Mouse (Mus musculus): ENCODE results near the gene Defb23.
"Not testable (repeated sequence)": the region's sequence is repeated elsewhere in the genome, so short reads cannot be mapped to it uniquely, and the experiment has no call there.

Defb23 gene

GRCm38 (mm10) chr2:152436983-152437860, 27.2 kb downstream of the Defb23 start:
- DNase-seq (ENCODE audit: low spot score in 2 of 2): peak; percentile 57 to 74

- DNase-seq (ENCODE audit: low spot score in 2 of 2): no peak
These were observed 28.0 kb downstream of the Defb23 start for GRCm38 (mm10) chr2:152436405-152436901.

- DNase-seq (ENCODE audit: low spot score in 2 of 2): not testable (repeated sequence)
These were observed 35.9 kb downstream of the Defb23 start for GRCm38 (mm10) chr2:152428481-152428880.

DNA sequence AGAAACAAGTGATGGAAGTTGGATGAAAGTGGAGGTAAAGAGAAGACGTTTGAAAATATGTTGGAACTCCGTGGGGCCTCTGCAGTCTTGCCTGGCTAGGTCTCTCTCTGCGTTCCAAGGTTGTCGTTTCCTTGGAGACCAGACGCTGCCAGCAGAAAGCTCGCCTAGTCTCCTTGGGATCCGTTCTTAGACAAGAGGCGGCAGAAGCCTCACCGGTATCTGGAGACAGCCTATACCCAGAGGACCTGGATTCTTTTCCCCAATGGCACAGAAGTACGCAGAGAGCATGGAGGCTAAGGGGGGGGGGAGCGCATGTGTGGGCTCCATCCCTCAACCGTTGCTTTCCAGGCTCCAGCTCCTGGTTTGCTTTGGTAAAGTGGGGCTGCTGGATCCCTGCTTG, 36.9 kb downstream of the Defb23 start:
- DNase-seq (ENCODE audit: low spot score in 2 of 2): no peak

- no peak for DNase-seq (ENCODE audit: low spot score in 2 of 2)
These were observed 48.6 kb downstream of the Defb23 start for GRCm38 (mm10) chr2:152415786-152416185.

DNA sequence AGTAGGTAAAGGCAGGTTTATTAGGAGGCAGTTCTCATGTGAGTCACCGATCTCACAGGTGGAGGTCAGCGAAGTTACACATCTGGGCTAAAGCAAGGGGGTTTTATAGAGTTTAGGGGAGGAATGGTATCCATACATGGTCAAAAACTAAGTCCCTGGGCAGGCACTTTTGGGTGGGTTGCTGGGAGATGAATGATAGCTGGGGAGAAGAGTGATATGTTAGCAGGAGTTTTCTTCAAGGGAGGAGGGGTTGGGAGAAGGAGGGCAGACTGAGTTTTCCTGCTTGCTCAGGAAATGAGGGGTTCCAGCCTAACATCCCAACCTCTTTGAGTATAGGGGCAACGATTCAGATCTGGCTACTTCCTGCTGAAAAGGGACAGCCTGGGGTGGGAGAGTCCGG, 49.1 kb downstream of the Defb23 start, which contains the start of gene 6820408C15Rik:
Gene 6820408C15Rik (plus strand): TSS at position 301 of the 400 bp plus-strand sequence.
- no peak for DNase-seq (ENCODE audit: low spot score in 2 of 2)

DNA sequence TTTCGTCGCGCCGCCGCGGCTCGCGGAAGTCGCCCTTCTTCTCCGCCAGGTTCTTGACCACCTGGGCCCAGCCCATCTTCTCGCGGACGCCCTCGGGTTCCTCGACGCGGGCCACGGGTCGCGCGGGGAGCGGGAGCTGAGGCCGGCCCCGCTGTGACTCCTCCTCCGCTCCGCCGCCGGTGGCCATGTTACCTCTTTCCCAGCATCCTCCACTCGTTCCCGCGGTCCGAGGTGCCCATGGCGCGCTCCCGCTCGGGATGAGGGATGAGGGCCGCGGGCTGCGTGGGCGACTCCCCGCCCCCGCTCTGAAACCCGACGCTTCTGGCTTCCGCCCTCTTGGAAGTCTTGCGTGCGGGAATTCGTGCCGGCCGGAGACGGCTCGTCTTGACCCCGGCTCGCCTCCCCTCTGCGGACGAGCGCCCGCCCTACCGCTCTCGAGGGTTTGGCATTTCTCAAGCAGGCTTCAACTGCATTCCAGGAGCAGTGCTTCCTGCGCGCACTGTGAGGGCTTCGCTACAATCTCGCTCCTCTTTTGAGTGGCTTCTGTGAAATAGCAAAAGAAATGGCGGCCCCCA, 49.7 kb downstream of the Defb23 start, which contains the start of gene Zcchc3:
Gene Zcchc3 (minus strand): TSS at position 437 of the 575 bp plus-strand sequence.
- DNase-seq (ENCODE audit: low spot score in 2 of 2): peak; percentile 51 to 66

DNA sequence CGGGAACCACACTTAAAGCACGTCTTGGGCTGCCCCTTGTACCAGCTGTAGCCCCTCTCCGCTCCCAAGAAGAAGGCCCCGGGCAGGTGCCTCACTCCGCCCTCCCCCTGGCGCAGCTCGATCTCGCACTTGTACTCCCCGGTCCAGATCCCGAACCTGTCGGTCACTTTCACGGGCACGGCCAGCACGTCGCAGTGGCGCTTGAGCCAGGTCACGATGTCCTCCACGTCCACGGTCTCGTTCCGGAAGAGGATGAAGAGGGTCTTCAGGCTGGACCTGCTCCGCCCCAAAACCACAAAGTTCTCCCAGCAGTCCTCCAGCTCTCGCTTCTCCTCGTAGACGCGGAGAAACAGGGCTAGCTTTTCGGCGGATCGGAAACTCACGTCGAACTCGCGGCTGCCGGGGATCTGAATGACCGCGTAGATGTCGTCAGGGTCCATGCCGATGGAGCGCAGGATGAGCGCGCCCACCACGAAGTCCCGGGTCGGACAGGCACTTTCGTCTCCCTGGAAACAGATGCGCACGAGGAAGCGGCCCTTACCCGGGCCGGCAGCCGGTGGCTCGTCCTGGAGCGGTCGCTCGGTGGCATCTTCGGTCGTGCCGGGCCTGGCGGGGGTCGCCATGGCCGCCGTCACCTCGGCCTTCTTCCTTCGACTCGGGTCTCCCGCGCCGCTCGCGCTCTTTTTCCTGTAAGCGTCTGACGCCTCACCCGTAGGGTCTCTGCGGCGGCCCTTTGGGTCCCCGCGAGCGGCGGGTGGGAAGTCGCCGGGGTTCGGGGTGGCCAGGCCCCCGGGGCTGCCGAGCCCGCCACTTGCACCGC, 50.4 kb downstream of the Defb23 start:
- peak; percentile 16 to 22 for DNase-seq (ENCODE audit: low spot score in 2 of 2)

DNA sequence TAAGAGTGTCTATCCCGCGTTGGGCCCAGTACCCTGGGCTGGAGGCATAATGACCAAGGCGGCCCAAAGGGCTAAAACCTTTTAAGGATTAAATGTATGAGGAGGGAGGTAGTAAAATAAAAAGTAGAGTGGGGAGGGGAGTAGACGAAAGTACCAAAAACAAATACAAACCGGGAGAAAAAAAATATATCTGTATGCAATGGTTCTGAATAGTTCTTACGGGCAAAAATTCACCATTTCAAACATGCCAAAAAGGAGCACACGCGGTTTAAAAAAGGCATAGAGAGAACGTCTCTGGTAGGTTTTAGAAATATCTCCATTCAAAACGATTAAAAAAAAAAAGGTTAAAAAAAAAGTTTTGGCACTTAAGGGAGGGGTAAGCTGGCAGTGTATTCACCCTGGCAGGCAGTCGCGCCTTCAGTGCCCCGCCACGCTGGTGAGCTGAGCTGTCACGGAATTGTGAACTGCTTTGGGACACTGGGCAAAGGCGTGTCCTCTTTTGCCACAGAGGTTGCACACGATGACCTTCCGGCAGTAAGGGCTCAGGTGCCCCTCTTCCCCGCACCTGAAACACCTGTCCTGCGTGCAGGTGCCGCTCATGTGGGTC, 51.2 kb downstream of the Defb23 start:
- DNase-seq (ENCODE audit: low spot score in 2 of 2): no peak

DNA sequence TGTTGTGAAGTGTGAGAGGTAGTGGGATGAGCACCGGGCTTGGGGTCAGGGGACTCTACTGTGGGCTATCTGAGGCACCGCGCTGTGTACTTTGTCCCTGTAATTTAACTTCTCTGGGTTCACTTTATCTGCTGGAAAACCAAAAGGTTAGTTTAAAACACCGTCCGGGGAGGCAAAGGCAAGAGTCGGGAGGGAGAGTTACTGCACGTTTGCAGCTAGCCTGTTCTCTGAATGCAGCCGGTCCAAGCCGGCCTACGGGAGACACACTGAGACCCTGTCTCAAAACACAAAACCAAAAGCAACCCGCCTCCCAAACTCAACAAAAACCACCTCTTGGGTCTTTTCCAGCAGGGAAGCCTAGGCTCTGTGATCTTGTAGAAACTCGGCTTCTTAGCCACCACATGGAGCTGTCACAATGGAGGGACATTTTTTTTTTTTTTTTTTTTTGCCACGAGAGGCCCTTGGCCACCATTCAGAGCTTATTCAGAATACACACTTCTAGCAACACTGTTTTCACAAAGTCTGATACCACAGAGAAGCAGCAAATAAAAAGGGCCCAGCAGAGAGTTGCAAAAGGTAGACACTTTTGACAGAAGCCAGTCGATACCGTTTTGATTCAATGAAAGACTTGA, 51.8 kb downstream of the Defb23 start:
- DNase-seq (ENCODE audit: low spot score in 2 of 2): no peak

- DNase-seq (ENCODE audit: low spot score in 2 of 2): no peak
These were observed 52.9 kb downstream of the Defb23 start for GRCm38 (mm10) chr2:152411471-152411870.

DNA sequence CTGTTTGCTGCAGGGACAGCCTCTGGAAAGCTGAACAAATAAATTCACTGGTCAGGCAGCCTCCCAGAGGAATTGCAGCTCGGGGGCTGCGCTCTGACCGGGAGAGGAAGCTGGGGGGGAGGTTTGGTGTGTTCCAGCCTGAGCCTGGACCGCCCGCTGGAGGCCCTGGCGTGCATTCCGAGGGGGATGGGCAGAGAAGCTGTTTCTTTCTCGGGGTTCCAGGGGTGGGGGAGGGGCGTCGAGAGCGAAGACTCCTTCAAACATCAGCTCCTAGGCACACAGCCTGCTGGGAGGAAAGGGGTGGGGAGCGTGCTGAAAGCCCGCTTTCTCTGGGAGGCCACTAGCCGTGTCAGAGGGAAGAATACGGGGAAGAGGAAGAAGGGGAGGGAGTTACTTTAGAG, 53.4 kb downstream of the Defb23 start:
- DNase-seq (ENCODE audit: low spot score in 2 of 2): peak in 1 of 2 experiments; percentile 17

- no peak for DNase-seq (ENCODE audit: low spot score in 2 of 2)
These were observed 54.6 kb downstream of the Defb23 start for GRCm38 (mm10) chr2:152409781-152410180.
